Mouse (Mus musculus) thymus, adult 2 months (tissue): ENCODE measurements around the gene Fam189a1. TPM values are rescaled to one million over a fixed set of nuclear protein-coding genes. Genes with fewer than 3 reads are reported as not detected.

Source experiments
- DNase-seq: peaks from one replicate; pipeline ENCODE4 v3.0.0; 2021
- H3K27ac ChIP-seq: fragments of 200-500 bp; 2 replicates; pipeline ENCODE4 v1.5.1; 2012; ENCODE audit warnings: low read length, control low read depth; ENCODE audit not compliant: control insufficient read depth, insufficient read depth
- H3K27me3 ChIP-seq: fragments of 200-500 bp; 2 replicates; pipeline ENCODE4 v1.6.1; 2012; ENCODE audit warnings: mild to moderate bottlenecking, low read length, moderate library complexity, mixed read lengths; ENCODE audit not compliant: control insufficient read depth, insufficient read depth
- H3K36me3 ChIP-seq: fragments of 200-500 bp; 2 replicates; pipeline ENCODE4 v1.6.1; 2012; ENCODE audit warnings: mild to moderate bottlenecking, low read length, moderate library complexity; ENCODE audit not compliant: control insufficient read depth, insufficient read depth
- H3K4me1 ChIP-seq: fragments of 200-500 bp; replicated peaks from 2 replicates; pipeline ENCODE4 v1.6.1; 2012; ENCODE audit warnings: low read length; ENCODE audit not compliant: control insufficient read depth, insufficient read depth
- H3K4me3 ChIP-seq: fragments of 200-500 bp; 2 replicates; pipeline ENCODE4 v1.5.1; 2012; ENCODE audit warnings: mild to moderate bottlenecking, low read length, control low read depth, moderate library complexity; ENCODE audit not compliant: control insufficient read depth, insufficient read depth
- CTCF ChIP-seq: fragments of 200-500 bp; IDR thresholded peaks from 2 replicates; pipeline ENCODE4 v1.5.1; 2012; ENCODE audit warnings: mild to moderate bottlenecking, control low read depth, low read length, moderate library complexity, borderline replicate concordance; ENCODE audit not compliant: control insufficient read depth, poor library complexity, insufficient read depth; ENCODE audit errors: extremely low read depth
- POLR2A ChIP-seq: fragments of 200-500 bp; IDR thresholded peaks from 2 replicates; pipeline ENCODE4 v1.6.1; 2012; ENCODE audit warnings: mild to moderate bottlenecking, low read length, control low read depth, moderate library complexity; ENCODE audit not compliant: control insufficient read depth, poor library complexity, insufficient read depth; ENCODE audit errors: extremely low read depth
- WGBS: fragments of 180-500 bp; shearing (Covaris S2); methylation state at CpG from one replicate; pipeline ENCODE4 v1.1.7; 2018; 5-methylcytosine and 5-hydroxymethylcytosine counted together
- polyA plus RNA-seq: library from polyadenylated mRNA; depleted of rRNA; stranded (reverse); fragments of >200 nt; gene quantifications from 2 replicates; pipeline ENCODE4 v1.2.3, GENCODE M21; 2012

The Fam189a1 gene
- polyA plus RNA-seq, 1 experiment = 1.9 TPM

GRCm38 (mm10) chr7:64769768-64770167, 386.6 kb downstream of the Fam189a1 start:
- TF ChIP-seq POLR2A (no peak), CTCF (no peak)
- H3K36me3 ChIP-seq = no peaks in the 10 kb centered on the region
- H3K27ac ChIP-seq = no peak overlapping the region
- 73% methylated on average over 7 of the region's 7 CpGs for WGBS
- no peak overlapping the region for H3K4me3 ChIP-seq
- no peaks in the 10 kb centered on the region for H3K4me1 ChIP-seq
- DNase-seq = no peak
- no peaks in the 10 kb centered on the region for H3K27me3 ChIP-seq

- WGBS = 93% methylated on average over 3 of the region's 3 CpGs
- TF ChIP-seq CTCF (no peak), POLR2A (no peak)
- DNase-seq = no peak
- Histone ChIP-seq H3K27me3 (no peaks in the 10 kb centered on the region), H3K36me3 (no peaks in the 10 kb centered on the region), H3K27ac (no peak overlapping the region), H3K4me3 (no peak overlapping the region), H3K4me1 (no peaks in the 10 kb centered on the region)
Measured at GRCm38 (mm10) chr7:64765595-64765994, 390.8 kb downstream of the Fam189a1 start.

- no peak for TF ChIP-seq POLR2A
- no peak for TF ChIP-seq CTCF
- H3K27ac ChIP-seq = no peak overlapping the region
- DNase-seq = no peak
Measured at GRCm38 (mm10) chr7:64755141-64755540, 401.2 kb downstream of the Fam189a1 start.

DNA sequence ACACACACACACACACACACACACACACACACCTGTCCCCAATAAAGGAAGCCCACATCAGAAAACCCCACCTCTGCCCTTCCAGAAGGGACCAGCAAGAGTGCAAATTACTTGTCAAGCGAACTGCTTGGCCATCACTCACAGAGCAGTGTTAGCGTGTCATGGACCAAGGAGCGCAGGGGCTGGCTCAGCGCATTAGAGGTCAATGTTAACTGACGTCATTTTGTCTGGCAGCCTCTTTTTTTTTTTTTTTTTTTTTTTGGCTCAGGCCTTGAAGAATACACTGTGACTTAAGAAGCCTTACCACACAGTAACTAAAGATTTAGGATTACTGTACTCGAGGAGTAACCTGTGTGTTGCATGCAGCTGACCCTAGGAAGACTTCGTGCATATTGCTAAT, 402.2 kb downstream of the Fam189a1 start:
- Histone ChIP-seq H3K36me3 (no peaks in the 10 kb centered on the region), H3K27ac (no peak overlapping the region), H3K27me3 (no peaks in the 10 kb centered on the region), H3K4me1 (no peaks in the 10 kb centered on the region), H3K4me3 (no peak overlapping the region)
- 81% methylated on average over 7 of the region's 7 CpGs for WGBS
- TF ChIP-seq POLR2A = no peak
- TF ChIP-seq CTCF = no peak
- DNase-seq = no peak

More at GRCm38 (mm10) chr7:64755141-64755540, 401.2 kb downstream of the Fam189a1 start:
- no peak overlapping the region for H3K4me3 ChIP-seq
- no peaks in the 10 kb centered on the region for H3K4me1 ChIP-seq
- 88% methylated on average over 7 of the region's 7 CpGs for WGBS
- H3K27me3 ChIP-seq = no peaks in the 10 kb centered on the region
- H3K36me3 ChIP-seq = no peaks in the 10 kb centered on the region

DNA sequence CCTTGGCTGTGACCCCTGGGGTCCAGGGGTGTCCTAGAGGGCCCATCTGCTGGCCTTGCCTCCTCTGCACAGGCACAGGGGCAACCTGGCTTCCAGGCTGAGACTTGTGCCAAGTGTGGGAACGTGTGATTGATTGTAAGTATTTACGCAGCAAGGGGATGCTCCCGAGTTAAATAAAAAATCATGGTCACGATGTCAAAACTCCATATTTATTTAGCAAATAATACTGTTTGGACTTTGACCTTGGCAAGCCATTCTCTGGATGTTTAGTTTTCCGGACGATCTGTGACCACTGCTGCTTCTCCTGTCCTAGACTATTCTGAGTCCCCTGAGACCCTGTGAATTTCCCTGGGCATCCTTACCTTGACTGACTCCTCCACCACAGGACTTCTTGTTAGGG, 402.7 kb downstream of the Fam189a1 start:
- H3K4me3 ChIP-seq = no peak overlapping the region
- 85% methylated on average over 6 of the region's 6 CpGs for WGBS
- DNase-seq = no peak
- no peaks in the 10 kb centered on the region for H3K36me3 ChIP-seq
- H3K27me3 ChIP-seq = no peaks in the 10 kb centered on the region
- no peaks in the 10 kb centered on the region for H3K4me1 ChIP-seq
- H3K27ac ChIP-seq = no peak overlapping the region
- no peak for TF ChIP-seq CTCF

- TF ChIP-seq CTCF = no peak
- no peak for TF ChIP-seq POLR2A
- Histone ChIP-seq H3K4me3 (no peak overlapping the region), H3K27me3 (no peaks in the 10 kb centered on the region), H3K27ac (no peak overlapping the region), H3K36me3 (no peaks in the 10 kb centered on the region), H3K4me1 (no peaks in the 10 kb centered on the region)
- DNase-seq = no peak
- WGBS = 91% methylated on average over 7 of the region's 7 CpGs
Measured at GRCm38 (mm10) chr7:64752133-64752532, 404.2 kb downstream of the Fam189a1 start.

DNA sequence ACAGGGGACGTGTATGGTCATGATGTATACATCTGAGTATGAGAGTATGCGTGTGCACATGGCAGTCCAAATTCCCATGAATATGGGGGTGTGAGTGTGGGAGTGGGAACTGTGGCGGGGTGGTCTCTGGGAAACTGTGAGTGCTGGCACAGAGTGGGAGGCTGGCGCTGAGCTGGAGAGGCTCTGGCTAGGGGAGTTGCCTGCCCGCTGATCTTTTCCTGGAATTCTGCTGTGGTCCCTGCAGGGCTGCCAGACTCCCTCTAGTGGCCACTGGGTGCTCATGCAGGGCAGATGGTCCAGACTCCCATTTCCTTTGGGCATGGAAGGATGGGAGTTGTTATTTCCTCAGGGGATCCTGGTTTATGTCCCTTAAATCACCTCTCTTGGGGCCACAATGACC, 404.9 kb downstream of the Fam189a1 start:
- Histone ChIP-seq H3K4me1 (no peaks in the 10 kb centered on the region), H3K27me3 (no peaks in the 10 kb centered on the region), H3K4me3 (no peak overlapping the region), H3K27ac (no peak overlapping the region), H3K36me3 (no peaks in the 10 kb centered on the region)
- TF ChIP-seq POLR2A (no peak), CTCF (peak; percentile 81; the same call in 1 of the 2 replicates)
- peak; percentile 19 for DNase-seq
- 38% methylated on average over 5 of the region's 5 CpGs for WGBS
